Mouse (Mus musculus) 3134 (cell line): ENCODE measurements at regions not wholly inside any gene's neighbourhood (a gene's known extent, or its start where the extent isn't known, plus 50 kb on each side); places are given as distances from the start of the nearest gene placed in this dataset.
A peak's percentile ranks its signal among the peaks of the same experiment; 100 is the strongest.
"Not testable (repeated sequence)": the region's sequence is repeated elsewhere in the genome, so short reads cannot be mapped to it uniquely, and the experiment has no call there.

Experiments
- DNase-seq: peaks from one replicate; pipeline ENCODE4 v3.0.0-alpha.2; 2011; ENCODE audit warnings: low spot score; ENCODE audit not compliant: insufficient read length; ENCODE audit errors: extremely low read depth

DNA sequence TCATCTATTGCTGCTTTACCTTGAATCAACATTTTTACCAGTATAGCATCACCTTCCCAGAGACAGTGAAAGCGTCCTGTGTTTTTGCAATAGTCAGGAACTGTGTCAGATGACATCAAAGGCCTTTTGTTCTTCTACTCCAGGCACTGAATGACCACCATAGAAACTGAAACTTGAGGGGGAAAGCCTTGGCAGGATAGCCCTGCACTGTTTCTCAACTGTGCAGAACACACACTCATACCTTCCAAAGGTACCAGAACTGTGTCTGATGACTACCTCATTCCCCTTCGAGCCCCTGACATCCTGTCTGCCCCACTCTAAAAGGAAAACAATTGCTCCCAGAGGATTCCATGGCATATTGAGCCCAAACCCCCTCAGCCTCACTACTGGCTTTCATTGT lies 134.3 kb downstream of the Tomm20 start:
- DNase-seq = not testable (repeated sequence)

GRCm38 (mm10) chr8:126810516-126810915 lies 135.1 kb downstream of the Tomm20 start:
- peak; percentile 63 for DNase-seq

DNA sequence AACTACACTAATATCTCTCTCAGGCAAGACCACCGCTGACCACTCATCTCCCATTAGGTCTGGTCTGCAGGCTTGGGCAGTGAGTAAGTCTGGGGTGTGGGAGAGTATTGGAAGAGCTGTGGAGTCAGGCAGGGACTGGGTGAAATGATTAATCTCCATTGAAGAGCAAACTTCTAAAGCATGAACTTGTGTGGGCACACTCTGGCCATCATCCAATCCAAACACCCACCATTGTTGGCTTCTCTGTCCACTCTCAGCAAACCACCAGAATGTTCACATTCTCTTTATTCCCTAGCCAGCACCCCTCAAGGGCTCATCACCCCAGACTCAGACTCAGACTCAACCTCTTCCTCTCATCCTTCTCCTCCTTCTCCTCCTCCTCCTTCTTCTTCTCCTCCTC lies 136.3 kb downstream of the Tomm20 start:
- DNase-seq = peak; percentile 58

GRCm38 (mm10) chr8:126808496-126808895 lies 137.1 kb downstream of the Tomm20 start:
- DNase-seq = no peak

DNA sequence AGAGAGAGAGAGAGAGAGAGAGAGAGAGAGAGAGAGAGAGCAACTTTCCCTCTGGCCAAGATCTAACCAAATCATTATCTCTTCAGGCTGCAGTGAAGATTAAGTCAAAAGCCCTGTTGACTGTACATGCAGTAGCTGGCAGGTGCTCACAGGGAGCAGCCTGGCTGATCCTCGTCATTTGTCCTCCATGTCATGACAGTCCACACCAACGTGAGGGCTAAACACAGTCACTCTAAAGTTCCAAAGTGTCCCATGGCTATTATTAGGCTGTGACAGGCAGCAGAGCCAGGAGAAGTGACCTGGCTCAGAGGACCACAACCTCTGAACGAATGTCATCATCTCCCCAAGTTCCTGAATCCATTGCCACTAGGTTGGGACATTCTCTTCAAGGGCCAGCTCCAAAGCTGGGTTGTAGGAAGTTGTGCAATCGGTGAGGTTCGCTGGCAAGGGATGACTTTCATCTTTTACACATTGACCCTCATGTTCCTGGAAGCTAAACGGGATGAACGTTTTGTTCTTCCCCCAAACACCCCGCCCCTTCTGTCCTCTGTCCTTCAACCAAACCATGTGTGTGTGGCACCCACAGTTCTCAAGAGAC lies 138.4 kb downstream of the Tomm20 start:
- no peak for DNase-seq

GRCm38 (mm10) chr8:126806591-126806990 lies 139.1 kb downstream of the Tomm20 start:
- no peak for DNase-seq

- no peak for DNase-seq
These were observed 139.5 kb downstream of the Tomm20 start for GRCm38 (mm10) chr8:126806181-126806560.

- DNase-seq = peak; percentile 21
These were observed 140.1 kb downstream of the Tomm20 start for GRCm38 (mm10) chr8:126805365-126806180.

DNA sequence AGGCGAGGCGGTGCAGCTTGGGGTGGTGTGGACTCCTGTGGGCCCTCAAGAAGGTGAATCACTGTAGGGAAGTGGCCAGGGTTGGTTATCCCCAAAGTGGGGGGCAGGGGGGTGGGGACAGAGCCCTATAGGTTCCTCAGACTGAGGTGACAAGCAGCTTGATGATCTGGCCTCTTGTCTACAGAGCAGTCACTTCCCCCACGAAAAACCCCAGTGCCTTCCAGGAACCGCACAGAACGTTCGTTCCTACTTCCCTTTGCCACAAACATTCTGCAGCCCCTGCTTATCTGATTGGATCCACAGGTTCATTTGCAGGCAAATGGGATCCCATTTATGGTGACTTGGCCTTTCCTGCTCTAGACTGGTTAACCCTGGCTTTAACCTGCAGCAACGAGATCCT lies 141.5 kb downstream of the Tomm20 start:
- no peak for DNase-seq

GRCm38 (mm10) chr8:126802641-126803040 lies 143.0 kb downstream of the Tomm20 start:
- no peak for DNase-seq

- no peak for DNase-seq
These were observed 144.7 kb downstream of the Tomm20 start for GRCm38 (mm10) chr8:126800976-126801375.

DNA sequence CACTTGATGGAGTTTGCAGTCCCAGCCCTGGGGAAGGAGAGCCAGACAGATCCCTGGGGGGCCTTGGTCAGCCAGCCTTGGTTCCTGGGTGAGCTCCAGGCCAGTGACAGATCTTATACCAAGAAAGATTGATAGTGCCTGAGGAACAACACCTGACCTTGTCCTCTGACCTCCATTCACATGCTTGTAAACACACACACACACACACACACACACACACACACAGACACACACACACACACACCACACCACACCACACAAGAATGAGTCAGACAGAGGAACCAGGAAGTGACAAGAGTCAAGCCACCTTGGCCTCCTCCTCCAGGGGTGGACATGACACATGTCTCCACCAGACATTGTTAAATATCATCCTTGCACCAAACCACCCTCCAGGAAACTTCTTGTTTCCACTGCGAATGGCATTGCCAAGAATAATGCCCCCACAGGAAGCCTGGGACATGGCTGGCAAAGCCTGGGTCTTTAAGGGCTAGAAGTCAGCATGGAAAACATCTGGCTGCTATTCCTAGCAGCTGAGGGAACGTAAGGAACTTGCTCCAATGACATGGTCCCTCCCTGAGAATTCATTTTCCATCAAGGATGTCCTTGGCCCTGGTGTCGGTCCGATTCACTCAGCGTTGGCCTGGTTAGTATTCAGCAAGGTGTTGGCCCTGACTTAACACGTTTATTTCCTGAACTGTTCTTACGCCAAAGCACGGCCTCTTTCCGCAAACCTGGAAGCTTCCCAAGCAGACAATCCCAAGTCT lies 147.9 kb downstream of the Tomm20 start:
- no peak for DNase-seq

GRCm38 (mm10) chr8:126793657-126794056 lies 152.0 kb downstream of the Tomm20 start:
- no peak for DNase-seq

GRCm38 (mm10) chr8:126791069-126791468 lies 154.6 kb downstream of the Tomm20 start:
- no peak for DNase-seq

DNA sequence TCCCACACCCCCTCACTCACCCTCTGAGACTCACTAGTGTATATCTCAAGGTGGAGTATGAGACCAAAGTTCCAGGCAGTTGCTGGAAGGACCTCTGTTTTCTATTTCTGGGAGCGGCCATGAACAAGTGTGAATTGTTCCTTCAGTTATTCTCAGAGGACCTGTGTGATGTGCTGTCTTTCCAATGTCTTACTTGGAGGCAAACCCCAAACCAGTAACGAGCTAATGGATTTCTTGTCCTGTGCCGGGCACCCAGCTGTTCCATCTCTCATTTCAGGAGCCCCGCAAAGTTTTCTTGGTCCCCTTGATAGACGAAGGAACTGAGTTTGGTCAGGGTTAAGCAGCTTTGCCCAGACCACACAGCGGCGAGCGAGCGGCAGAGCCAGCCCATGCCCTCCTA lies 155.4 kb downstream of the Tomm20 start:
- DNase-seq = no peak

- no peak for DNase-seq
These were observed 156.6 kb downstream of the Tomm20 start for GRCm38 (mm10) chr8:126789076-126789475.

DNA sequence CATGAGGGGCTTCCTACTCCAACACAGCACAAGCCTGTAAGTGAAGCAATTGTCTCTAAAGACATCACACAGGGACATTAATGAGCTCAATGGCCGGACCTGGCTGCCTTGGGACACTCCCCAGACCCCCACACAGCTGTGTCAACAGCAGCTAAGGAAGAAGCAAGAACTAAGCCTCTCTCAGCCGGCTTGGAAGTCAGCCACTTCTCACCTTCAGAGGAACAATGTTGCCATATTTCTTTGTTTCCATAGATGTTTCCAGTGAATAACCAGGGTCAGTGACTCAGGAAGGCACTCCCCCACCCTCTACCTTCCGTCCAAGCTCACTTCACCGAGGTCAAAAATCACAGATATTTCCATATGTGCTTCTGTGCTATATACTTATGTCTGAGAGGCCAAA lies 157.0 kb downstream of the Tomm20 start:
- no peak for DNase-seq

DNA sequence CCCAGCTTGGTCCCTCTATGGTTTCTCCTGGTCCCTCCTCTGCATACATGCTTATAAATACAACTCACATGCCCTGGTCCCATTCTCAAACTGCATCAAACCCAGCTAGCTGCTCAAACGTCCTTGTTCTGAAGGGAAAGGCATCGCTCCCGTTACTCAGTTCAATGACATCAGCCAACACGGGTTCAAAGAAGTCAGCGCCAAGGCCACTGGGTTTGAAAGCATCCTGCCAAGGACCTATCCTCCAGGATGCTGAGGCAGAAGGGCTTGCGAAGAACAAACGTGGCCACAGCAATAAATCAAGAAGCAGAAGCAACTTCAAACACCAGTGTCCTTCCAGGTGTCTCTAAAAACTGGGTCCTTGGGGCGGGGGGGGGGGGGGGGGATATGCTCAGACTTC lies 158.2 kb downstream of the Tomm20 start:
- DNase-seq = no peak

GRCm38 (mm10) chr8:126785211-126785610 lies 160.4 kb downstream of the Tomm20 start:
- no peak for DNase-seq

DNA sequence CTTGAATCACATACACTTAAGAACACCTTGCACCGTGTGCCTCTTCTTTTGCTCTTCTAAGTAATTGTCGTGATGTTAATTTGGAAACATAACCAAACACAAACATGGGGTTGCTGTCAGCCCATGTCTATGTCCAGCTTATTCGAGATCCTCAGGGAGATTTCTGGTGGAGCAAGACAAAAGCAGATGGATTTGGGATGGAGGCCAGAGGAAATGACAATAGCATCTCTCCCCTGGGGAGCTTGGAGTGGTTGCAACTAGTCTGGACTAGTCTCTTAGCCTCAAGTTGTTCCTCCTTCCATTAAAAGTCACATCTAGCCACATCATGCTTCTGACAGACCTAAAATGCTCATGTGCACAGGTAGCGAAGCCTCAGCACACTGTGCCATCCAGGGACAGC lies 161.0 kb downstream of the Tomm20 start:
- DNase-seq = no peak

GRCm38 (mm10) chr8:126783703-126784440 lies 161.8 kb downstream of the Tomm20 start:
- DNase-seq = no peak
